In the genomic region with DNA sequence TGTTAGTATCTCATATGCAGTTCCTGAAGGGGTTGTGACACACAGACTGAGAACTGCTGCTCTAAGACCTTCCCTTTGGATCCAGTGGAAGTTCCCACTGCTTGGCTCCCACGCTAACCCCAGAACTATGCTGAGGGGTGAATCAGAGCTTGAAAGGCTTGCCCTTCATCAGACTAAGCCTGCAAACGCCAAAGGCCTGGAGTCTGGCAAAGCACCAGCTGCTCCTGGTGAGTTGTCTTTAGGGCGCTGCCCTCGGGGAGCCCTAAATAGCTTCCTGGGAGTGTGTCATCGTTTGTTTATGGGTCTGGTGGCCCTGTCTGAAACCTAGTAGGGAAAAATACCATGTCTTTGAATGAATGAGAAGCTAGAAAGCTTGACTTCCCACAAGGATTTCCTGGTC, we compare ENCODE assay signal across 11 mouse cellular contexts. TPM values are rescaled to one million over a fixed set of nuclear protein-coding genes. Genes with fewer than 3 reads are reported as not detected.
DNase-seq lines count a peak whose midpoint lies in the region; ATAC-seq and TF ChIP-seq lines count a peak whose summit lies in the region.
"Had no signal": no experiment of that assay in that cellular context is flagged by ENCODE, and none has a peak within 500 bp of the region (broad histone marks: within the 10 kb centered on the region; RNA-seq: fewer than 3 reads in every experiment).

No protein-coding gene starts in this region.

- no peaks in the 10 kb centered on the region for H3K27me3 ChIP-seq in kidney, embryonic 16.5 days (ENCODE audit: insufficient read depth, low read length)
- H3K27me3 ChIP-seq in Patski = no peaks in the 10 kb centered on the region

- no peak for TF ChIP-seq CTCF in Patski (IDR thresholded peaks at IDR 0.05)

- WGBS in kidney, embryonic 16.5 days = 37% methylated on average over 5 of the region's 5 CpGs

- no peaks in the 10 kb centered on the region for H3K36me3 ChIP-seq in kidney, embryonic 16.5 days (ENCODE audit: insufficient read depth, low read length)
- H3K36me3 ChIP-seq: heart, embryonic 10.5 days had no signal

- POLR2A ChIA-PET in Patski (lab: Charles Lee) = no interaction called here

- peak; percentile 6 for DNase-seq in kidney, adult 11 months
- DNase-seq in 3T3-L1 (ENCODE audit: low read depth, low spot score) (peak; percentile 88), Patski (ENCODE audit: low read depth, low spot score) (peak; percentile 98)
- peak; percentile 21 to 37 for DNase-seq in gastrocnemius, adult 8-10 months (ENCODE audit: low spot score in 2 of 2)
- DNase-seq in embryo, embryonic 11 days = no peak
- DNase-seq in ovary, adult 18-20 months (ENCODE audit: low spot score) = no peak
- no peak for DNase-seq in layer of hippocampus, adult 8-10 months (ENCODE audit: low spot score in 2 of 2)
- DNase-seq: cerebellum, adult 11 months had no signal

- H3K27ac ChIP-seq in kidney, embryonic 16.5 days (ENCODE audit: low read length) = no peak overlapping the region
- H3K27ac ChIP-seq: heart, embryonic 10.5 days had no signal

- no peak overlapping the region for H3K4me3 ChIP-seq in kidney, embryonic 16.5 days (ENCODE audit: low read length)
- H3K4me3 ChIP-seq: heart, embryonic 10.5 days had no signal

- no peak overlapping the region for H3K4me2 ChIP-seq in kidney, embryonic 16.5 days (replicated peaks; ENCODE audit: low read depth, low read length)
- H3K4me2 ChIP-seq: liver, embryonic 11.5 days had no signal

- in situ Hi-C loops in Patski (cut with MboI; ENCODE audit: low pct_unique_long_range_greater_than_20kb) = no loop called here

- CTCF ChIA-PET in Patski (lab: Charles Lee) = interaction anchor here (0.8 to 1.5 kb wide), 3 partner anchors 9 to 126 kb away, joined by 3 to 6 read pairs (median 3); no protein-coding TSS in a partner anchor

- 0 out of 2 replicates have a peak, but pooled peaks cover 6% of the 10 kb centered on the region for H3K4me1 ChIP-seq in kidney, embryonic 16.5 days (ENCODE audit: insufficient read depth, low read length)

- H3K9ac ChIP-seq in kidney, embryonic 16.5 days (replicated peaks; ENCODE audit: low read length) = no peak overlapping the region

- no peak for ATAC-seq in kidney, embryonic 16.5 days (ENCODE audit: low FRiP score, low TSS enrichment)
- ATAC-seq in Patski = peak; percentile 94

- no peaks in the 10 kb centered on the region for H3K9me3 ChIP-seq in kidney, embryonic 16.5 days (ENCODE audit: low read length)
- H3K9me3 ChIP-seq: heart, embryonic 10.5 days had no signal

RNA-seq across cellular contexts. Expression of gene Metap2, which starts 47.3 kb away (rescaled TPM):
- 171 and 189 TPM in 2 replicates for polyA plus RNA-seq in kidney, embryonic 16.5 days (2015; fragmentation: Nextera tagmentation; extraction: Ambion mirVana)
- 282 TPM for polyA plus RNA-seq in Patski (2021)
- 100 to 1,000 TPM; 123 to 209 (median 165) TPM for total RNA-seq in gastrocnemius, adult 8-10 months (2022)
- 100 to 1,000 TPM; 105 to 123 (median 120) TPM for total RNA-seq in layer of hippocampus, adult 8-10 months (2022)

Comparison
In these comparisons a context has a peak if more than half of its experiments do, and no peak if none do; other contexts are left out.
1. DNase-seq: peak in kidney, adult 11 months (single experiment), 3T3-L1 (single experiment), Patski (single experiment) and gastrocnemius, adult 8-10 months (2 of 2); none in embryo, embryonic 11 days (single experiment), ovary, adult 18-20 months (single experiment) and layer of hippocampus, adult 8-10 months (0 of 2).